26 mouse cellular contexts compared by ENCODE assay signal in the genomic region with DNA sequence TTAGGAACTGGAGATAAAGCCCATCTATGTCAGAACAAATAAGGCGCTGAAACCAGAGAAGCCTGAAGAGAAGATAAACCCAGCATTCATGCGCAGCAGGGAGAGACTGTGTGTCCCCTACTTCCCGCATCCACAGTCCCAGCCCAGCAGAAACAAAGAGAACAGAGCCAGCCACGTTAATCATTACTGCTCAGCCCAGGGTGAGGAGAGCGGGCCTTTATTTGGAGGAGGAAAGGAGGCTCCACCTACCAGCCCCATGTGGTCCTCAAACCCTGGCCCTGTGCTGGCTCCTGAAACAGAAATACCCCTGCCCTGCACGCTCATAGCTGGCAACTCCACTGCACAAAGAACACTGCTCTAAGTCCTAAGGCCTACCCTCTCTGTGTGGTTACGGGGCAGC. TPM values are rescaled to one million over a fixed set of nuclear protein-coding genes. Genes with fewer than 3 reads are reported as not detected.
DNase-seq lines count a peak whose midpoint lies in the region; ATAC-seq lines count a peak whose summit lies in the region.
"Had no signal": no experiment of that assay in that cellular context is flagged by ENCODE, and none has a peak within 500 bp of the region (broad histone marks: within the 10 kb centered on the region; RNA-seq: fewer than 3 reads in every experiment).

No protein-coding gene starts in this region.

- H3K4me3 ChIP-seq in heart, embryonic 15.5 days: no peak overlapping the region
- H3K4me3 ChIP-seq in lung, embryonic 16.5 days (ENCODE audit: low read length): no peak overlapping the region
- no peak overlapping the region for H3K4me3 ChIP-seq in liver, embryonic 16.5 days (ENCODE audit: low read depth, low read length)
- H3K4me3 ChIP-seq: erythroblast, embryonic 14.5 days; hindbrain, embryonic 15.5 days; layer of hippocampus, adult 2 months; midbrain, embryonic 10.5 days; neural tube, embryonic 12.5 days had no signal

- no peaks in the 10 kb centered on the region for H3K27me3 ChIP-seq in heart, embryonic 15.5 days
- H3K27me3 ChIP-seq in lung, embryonic 16.5 days (ENCODE audit: control insufficient read depth, insufficient read depth, low read depth, low read length): no peaks in the 10 kb centered on the region
- no peaks in the 10 kb centered on the region for H3K27me3 ChIP-seq in liver, embryonic 16.5 days (ENCODE audit: control insufficient read depth, insufficient read depth, low read depth, low read length)
- H3K27me3 ChIP-seq: hindbrain, embryonic 15.5 days; neural tube, embryonic 12.5 days had no signal

- no peak overlapping the region for H3K27ac ChIP-seq in heart, embryonic 15.5 days
- H3K27ac ChIP-seq in lung, embryonic 16.5 days (ENCODE audit: low read length): peak overlapping the region; percentile 42
- H3K27ac ChIP-seq in liver, embryonic 16.5 days (ENCODE audit: low read length): no peak overlapping the region
- H3K27ac ChIP-seq: hindbrain, embryonic 15.5 days; layer of hippocampus, adult 2 months; midbrain, embryonic 10.5 days; neural tube, embryonic 12.5 days had no signal

- no peak overlapping the region for H3K4me2 ChIP-seq in heart, embryonic 15.5 days
- H3K4me2 ChIP-seq in lung, embryonic 16.5 days (ENCODE audit: low read depth, low read length): no peak overlapping the region
- no peak overlapping the region for H3K4me2 ChIP-seq in liver, embryonic 16.5 days (ENCODE audit: low read depth, low read length)
- H3K4me2 ChIP-seq: hindbrain, embryonic 15.5 days; neural tube, embryonic 12.5 days had no signal

- intact Hi-C loops in heart, postnatal 14 days (cut with DNase I): no loop called here

- 0 out of 2 replicates have a peak, but pooled peaks have one; percentile 4 for ATAC-seq in heart, embryonic 15.5 days (replicated peaks; ENCODE audit: insufficient number of reproducible peaks, insufficient read depth, low FRiP score, low read depth)
- peak; percentile 68 for ATAC-seq in lung, embryonic 16.5 days (ENCODE audit: low read depth)
- peak; percentile 78 for ATAC-seq in liver, embryonic 16.5 days (ENCODE audit: low read depth)
- ATAC-seq: forebrain, embryonic 16.5 days had no signal

- DNase-seq in heart, postnatal 14 days: no peak
- no peak for DNase-seq in lung, postnatal 36 days
- no peak for DNase-seq in gastrocnemius, adult 8-10 months (ENCODE audit: low spot score in 2 of 2)
- DNase-seq in embryo, embryonic 10 days (ENCODE audit: low spot score): no peak
- DNase-seq: adrenal gland, adult 8-10 months; B cell, adult 2 months; cerebellum, adult 18-20 months; heart, postnatal 10 days; kidney, postnatal 10 days; lung, postnatal 14 days; right cerebral cortex, postnatal 14 days; thymus, adult 18-20 months had no signal

- no peaks in the 10 kb centered on the region for H3K9me3 ChIP-seq in heart, embryonic 15.5 days (replicated peaks)
- H3K9me3 ChIP-seq in lung, embryonic 16.5 days (ENCODE audit: control insufficient read depth, low read length): no peaks in the 10 kb centered on the region
- H3K9me3 ChIP-seq in liver, embryonic 16.5 days (replicated peaks; ENCODE audit: control insufficient read depth, low read length): no peaks in the 10 kb centered on the region
- H3K9me3 ChIP-seq: hindbrain, embryonic 15.5 days; midbrain, embryonic 10.5 days; neural tube, embryonic 12.5 days had no signal

- peaks cover 16% of the 10 kb centered on the region for H3K4me1 ChIP-seq in heart, embryonic 15.5 days (replicated peaks)
- H3K4me1 ChIP-seq in lung, embryonic 16.5 days (replicated peaks; ENCODE audit: control insufficient read depth, insufficient read depth, low read length): peaks cover 28% of the 10 kb centered on the region
- H3K4me1 ChIP-seq in liver, embryonic 16.5 days (ENCODE audit: control insufficient read depth, low read depth, low read length): no peaks in the 10 kb centered on the region; the same call in none of the 2 replicates
- H3K4me1 ChIP-seq: hindbrain, embryonic 15.5 days; midbrain, embryonic 10.5 days; neural tube, embryonic 12.5 days had no signal

- no peaks in the 10 kb centered on the region for H3K36me3 ChIP-seq in heart, embryonic 15.5 days
- H3K36me3 ChIP-seq in lung, embryonic 16.5 days (ENCODE audit: control insufficient read depth, insufficient read depth, low read length): no peaks in the 10 kb centered on the region
- H3K36me3 ChIP-seq in liver, embryonic 16.5 days (ENCODE audit: control insufficient read depth, insufficient read depth): no peaks in the 10 kb centered on the region
- H3K36me3 ChIP-seq: hindbrain, embryonic 15.5 days; midbrain, embryonic 10.5 days; neural tube, embryonic 12.5 days had no signal

- 56% methylated on average over 7 of the region's 7 CpGs for WGBS in heart, embryonic 15.5 days
- 43% methylated on average over 7 of the region's 7 CpGs for WGBS in lung, embryonic 16.5 days
- 42% methylated on average over 7 of the region's 7 CpGs for WGBS in liver, embryonic 16.5 days (ENCODE audit: insufficient replicate concordance)

- H3K9ac ChIP-seq in heart, embryonic 15.5 days: no peak overlapping the region
- H3K9ac ChIP-seq in lung, embryonic 16.5 days (ENCODE audit: low read length): no peak overlapping the region
- H3K9ac ChIP-seq in liver, embryonic 16.5 days (ENCODE audit: low read depth, low read length): no peak overlapping the region
- H3K9ac ChIP-seq: hindbrain, embryonic 15.5 days; neural tube, embryonic 12.5 days had no signal

RNA-seq across cellular contexts. Expression of a gene that starts 45.0 kb away (rescaled TPM):
- polyA plus RNA-seq in heart, embryonic 15.5 days (2015; fragmentation: Nextera tagmentation; extraction: Ambion mirVana): not detected in 2 replicates
- total RNA-seq in heart, postnatal 14 days (2021): not detected
- polyA plus RNA-seq in lung, embryonic 16.5 days (2015; fragmentation: Nextera tagmentation; extraction: Ambion mirVana): not detected in 2 replicates
- polyA plus RNA-seq in liver, embryonic 16.5 days (2015; fragmentation: Nextera tagmentation; extraction: Ambion mirVana): not detected in 2 replicates
- not detected for total RNA-seq in gastrocnemius, adult 8-10 months (2022)
- total RNA-seq: adrenal gland, adult 8-10 months; heart, postnatal 10 days; layer of hippocampus, adult 2 months; left cerebral cortex, adult 18-20 months; monocyte, adult 5-6 weeks had no signal
- polyA plus RNA-seq: embryonic facial prominence, embryonic 11.5 days; erythroblast, embryonic 14.5 days; forebrain, embryonic 16.5 days; limb, embryonic 11.5 days; midbrain, embryonic 10.5 days; neural tube, embryonic 12.5 days; urinary bladder, adult 2 months had no signal

Comparison
In these comparisons a context has a peak if more than half of its experiments do, and no peak if none do; other contexts are left out.
1. ATAC-seq: peak in every context shown above with its lines; median percentile 78 in liver, embryonic 16.5 days; 68 in lung, embryonic 16.5 days; 4 in heart, embryonic 15.5 days.